Mouse (Mus musculus): ENCODE results near the gene Med24.

- TF ChIP-seq GATA1 (IDR thresholded peaks at IDR 0.05; ENCODE audit: borderline replicate concordance, low read length) (no peak), FLI1 (IDR thresholded peaks at IDR 0.05; ENCODE audit: low read length) (no peak)
Measured at GRCm38 (mm10) chr11:98764091-98764490, 34.9 kb upstream of the Med24 start.

All from megakaryocyte, embryonic 14.5 days (primary cell).